Mouse (Mus musculus) right cerebral cortex, postnatal 36 days (tissue): ENCODE data around the gene Gm49366.
"Not testable (repeated sequence)": the region's sequence is repeated elsewhere in the genome, so short reads cannot be mapped to it uniquely, and the experiment has no call there.

Experiments
- DNase-seq, 2 experiments: peaks; one replicate each; pipeline ENCODE4 v3.0.0; 2022; ENCODE audit warnings: low spot score in 2 of 2, mixed read lengths in 1 of 2

Gene Gm49366

GRCm38 (mm10) chr12:84083842-84084241 is 45.1 kb downstream of the Gm49366 start:
- no peak for DNase-seq

- DNase-seq: no peak
Measured at GRCm38 (mm10) chr12:84084581-84084980, 45.8 kb downstream of the Gm49366 start.

DNA sequence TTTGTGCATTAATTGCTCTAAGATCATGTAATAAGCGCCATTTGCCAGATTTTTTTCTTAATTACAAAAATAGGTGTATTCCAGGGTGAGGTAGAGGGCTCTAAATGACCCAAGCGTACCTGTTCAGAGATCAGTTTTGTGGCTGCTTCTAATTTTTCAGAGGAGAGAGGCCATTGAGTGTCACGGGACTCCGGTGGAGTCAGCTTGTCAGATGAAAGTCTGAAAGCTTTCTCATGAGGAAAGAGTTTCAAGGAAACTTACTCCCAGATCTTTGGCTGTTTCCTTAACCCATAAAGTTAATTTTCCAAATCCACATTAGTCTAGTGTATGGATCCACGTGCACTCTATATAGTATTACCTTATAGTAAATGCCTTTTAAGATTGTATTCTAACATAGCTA is 55.9 kb downstream of the Gm49366 start:
- not testable (repeated sequence) for DNase-seq

DNA sequence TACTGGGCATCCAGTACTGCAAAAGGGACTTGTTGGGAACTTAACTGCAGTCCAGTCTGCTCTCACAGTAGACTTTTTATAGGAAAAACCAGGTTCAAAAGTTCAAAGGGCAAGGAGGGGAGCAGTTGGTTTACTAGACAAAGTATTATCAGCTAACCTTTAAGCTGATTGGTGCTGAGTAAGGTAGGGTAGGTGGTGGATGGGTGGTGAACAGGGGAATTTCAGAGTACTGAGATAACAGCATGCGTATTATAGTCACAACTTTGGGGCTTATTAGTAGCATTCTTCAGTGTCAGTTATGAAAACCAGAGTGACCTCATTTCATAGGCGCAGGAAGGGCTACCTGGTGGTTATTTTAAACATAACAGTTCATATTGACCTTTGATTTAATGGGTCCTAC is 60.9 kb downstream of the Gm49366 start:
- no peak for DNase-seq

GRCm38 (mm10) chr12:84100071-84100470 is 61.3 kb downstream of the Gm49366 start:
- no peak for DNase-seq

GRCm38 (mm10) chr12:84100604-84101492 is 62.1 kb downstream of the Gm49366 start, which contains the start of gene Acot6:
Gene Acot6 (plus strand): TSS chr12:84100654.
- DNase-seq: peak; percentile 11 to 34

DNA sequence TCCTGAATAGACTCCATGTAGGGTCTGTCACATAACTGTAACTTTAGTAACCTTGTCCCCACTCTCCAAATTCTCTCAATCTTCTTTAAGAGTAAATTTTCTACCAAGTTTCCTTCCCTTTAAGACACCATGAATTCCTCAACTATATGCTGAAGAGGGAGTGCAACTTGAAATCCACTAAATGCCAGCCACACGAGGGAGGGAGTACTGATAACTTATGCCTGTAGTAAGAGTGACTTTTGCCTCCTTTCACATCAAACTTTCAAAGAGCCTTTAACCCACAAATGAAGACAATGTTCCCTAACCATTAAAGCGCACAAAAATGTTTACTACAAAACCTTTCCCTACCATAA is 62.7 kb downstream of the Gm49366 start:
- no peak for DNase-seq

GRCm38 (mm10) chr12:84107012-84107411 is 68.3 kb downstream of the Gm49366 start:
- no peak for DNase-seq

DNA sequence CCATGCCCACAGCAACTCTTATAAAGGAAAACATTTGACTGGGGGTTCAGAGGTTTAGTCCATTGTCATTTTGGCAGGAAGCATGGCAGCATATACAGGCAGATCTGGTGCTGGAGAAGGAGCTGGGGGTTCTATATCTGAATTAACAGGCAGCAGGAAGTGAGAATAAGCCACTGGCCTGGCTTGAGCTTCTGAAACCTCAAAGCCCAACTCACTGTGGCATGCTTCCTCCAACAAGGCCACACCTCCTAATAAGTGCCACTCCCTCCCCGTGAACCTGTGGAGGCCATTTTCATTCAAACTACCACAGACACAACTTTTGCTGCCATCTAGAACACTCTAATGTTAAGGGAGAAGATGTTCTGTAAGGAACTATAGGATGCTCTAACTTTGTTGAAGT is 69.0 kb downstream of the Gm49366 start:
- no peak for DNase-seq
